Mouse (Mus musculus): ENCODE data around the gene Ets2. TPM values are rescaled to one million over a fixed set of nuclear protein-coding genes. Genes with fewer than 3 reads are reported as not detected.
"Not testable (repeated sequence)": the region's sequence is repeated elsewhere in the genome, so short reads cannot be mapped to it uniquely, and the experiment has no call there.

Ets2 gene
- polyA plus RNA-seq, 1 experiment from 2014 or later: 124 TPM

DNA sequence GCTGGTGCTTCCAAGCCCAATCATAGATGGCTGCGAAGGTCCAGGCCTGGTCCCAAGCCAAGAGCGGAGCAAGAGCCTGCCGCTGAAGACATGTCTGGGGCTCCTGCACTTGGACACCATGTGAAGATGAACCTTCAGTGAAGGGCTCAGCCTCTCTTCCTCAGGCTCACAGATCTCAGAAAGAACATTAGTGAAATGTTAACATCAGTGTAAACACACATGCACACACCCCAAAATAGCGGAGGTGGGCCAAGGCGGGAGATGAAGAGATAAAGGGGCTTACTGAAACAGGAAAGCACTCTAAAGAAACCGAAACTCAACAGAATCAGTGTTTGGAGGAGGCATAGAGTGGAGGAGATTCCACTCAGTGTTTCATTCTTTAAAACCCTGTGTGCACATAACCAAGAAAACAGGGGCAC is 48.3 kb downstream of the Ets2 start:
- H3K9me3 ChIP-seq: no peaks in the 10 kb centered on the region
- no peak overlapping the region for H3K4me3 ChIP-seq (replicated peaks)
- no peaks in the 10 kb centered on the region for H3K36me3 ChIP-seq
- peaks cover 21% of the 10 kb centered on the region for H3K4me1 ChIP-seq (replicated peaks)
- H3K4me2 ChIP-seq: no peak overlapping the region
- no peak overlapping the region for H3K9ac ChIP-seq (replicated peaks)
- no peak overlapping the region for H3K27ac ChIP-seq
- 89% methylated on average over 6 of the region's 6 CpGs for WGBS
- H3K27me3 ChIP-seq: no peaks in the 10 kb centered on the region
- no peak for ATAC-seq (ENCODE audit: insufficient number of reproducible peaks, insufficient read depth, low FRiP score, low TSS enrichment, low read depth)

DNA sequence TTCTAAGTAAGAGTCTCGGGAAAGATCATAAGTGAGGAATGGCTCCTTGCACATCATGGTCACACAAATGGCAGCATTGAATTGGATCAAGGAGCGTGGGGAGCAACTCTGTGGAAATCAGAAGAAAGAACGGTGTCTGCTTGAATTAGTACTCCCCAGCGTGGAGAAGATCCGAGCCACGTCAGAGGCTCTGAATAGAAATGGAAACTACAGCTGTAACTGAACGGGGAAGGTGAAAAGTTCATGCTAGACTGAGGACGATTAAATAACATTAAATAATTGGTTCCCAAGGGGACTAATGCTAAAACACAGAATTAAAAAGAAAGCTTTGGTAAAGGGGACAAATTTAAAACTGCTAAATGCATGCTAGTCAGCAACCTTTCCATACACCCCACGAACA is 50.6 kb downstream of the Ets2 start:
- Histone ChIP-seq H3K27me3 (no peaks in the 10 kb centered on the region), H3K27ac (no peak overlapping the region)

DNA sequence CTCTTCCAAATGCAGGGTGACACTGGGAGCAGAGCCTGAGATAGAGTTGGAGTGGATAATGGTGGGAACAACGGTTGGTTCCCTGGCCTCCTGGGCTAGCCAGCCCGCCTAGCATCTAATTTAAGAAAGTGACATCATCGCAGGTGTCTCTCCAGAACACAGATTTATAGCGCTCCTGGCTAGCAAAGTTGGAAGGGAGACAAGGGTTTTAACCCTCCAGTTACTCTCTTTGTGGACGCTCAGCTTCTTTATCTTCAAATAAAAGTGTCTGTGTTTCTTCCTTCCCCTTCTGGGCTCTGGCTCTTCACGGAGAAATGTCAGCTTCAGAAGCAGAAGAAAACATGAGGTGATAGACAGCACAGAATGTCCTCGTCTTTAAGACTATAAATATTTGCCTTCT is 51.4 kb downstream of the Ets2 start:
- H3K4me1 ChIP-seq (replicated peaks): peaks cover 21% of the 10 kb centered on the region
- no peaks in the 10 kb centered on the region for H3K27me3 ChIP-seq
- WGBS: 46% methylated on average over 7 of the region's 7 CpGs
- H3K36me3 ChIP-seq: no peaks in the 10 kb centered on the region
- H3K9ac ChIP-seq (replicated peaks): no peak overlapping the region
- no peak overlapping the region for H3K4me2 ChIP-seq
- H3K4me3 ChIP-seq (replicated peaks): no peak overlapping the region
- no peaks in the 10 kb centered on the region for H3K9me3 ChIP-seq
- H3K27ac ChIP-seq: no peak overlapping the region
- ATAC-seq (ENCODE audit: insufficient number of reproducible peaks, insufficient read depth, low FRiP score, low TSS enrichment, low read depth): no peak

More for the DNA sequence above, 50.6 kb downstream of the Ets2 start:
- no peak overlapping the region for H3K9ac ChIP-seq (replicated peaks)
- H3K4me1 ChIP-seq (replicated peaks): peaks cover 21% of the 10 kb centered on the region
- no peak overlapping the region for H3K4me2 ChIP-seq
- 81% methylated on average over 9 of the region's 9 CpGs for WGBS
- H3K9me3 ChIP-seq: no peaks in the 10 kb centered on the region
- no peak for ATAC-seq (ENCODE audit: insufficient number of reproducible peaks, insufficient read depth, low FRiP score, low TSS enrichment, low read depth)
- H3K36me3 ChIP-seq: no peaks in the 10 kb centered on the region
- H3K4me3 ChIP-seq (replicated peaks): no peak overlapping the region

DNA sequence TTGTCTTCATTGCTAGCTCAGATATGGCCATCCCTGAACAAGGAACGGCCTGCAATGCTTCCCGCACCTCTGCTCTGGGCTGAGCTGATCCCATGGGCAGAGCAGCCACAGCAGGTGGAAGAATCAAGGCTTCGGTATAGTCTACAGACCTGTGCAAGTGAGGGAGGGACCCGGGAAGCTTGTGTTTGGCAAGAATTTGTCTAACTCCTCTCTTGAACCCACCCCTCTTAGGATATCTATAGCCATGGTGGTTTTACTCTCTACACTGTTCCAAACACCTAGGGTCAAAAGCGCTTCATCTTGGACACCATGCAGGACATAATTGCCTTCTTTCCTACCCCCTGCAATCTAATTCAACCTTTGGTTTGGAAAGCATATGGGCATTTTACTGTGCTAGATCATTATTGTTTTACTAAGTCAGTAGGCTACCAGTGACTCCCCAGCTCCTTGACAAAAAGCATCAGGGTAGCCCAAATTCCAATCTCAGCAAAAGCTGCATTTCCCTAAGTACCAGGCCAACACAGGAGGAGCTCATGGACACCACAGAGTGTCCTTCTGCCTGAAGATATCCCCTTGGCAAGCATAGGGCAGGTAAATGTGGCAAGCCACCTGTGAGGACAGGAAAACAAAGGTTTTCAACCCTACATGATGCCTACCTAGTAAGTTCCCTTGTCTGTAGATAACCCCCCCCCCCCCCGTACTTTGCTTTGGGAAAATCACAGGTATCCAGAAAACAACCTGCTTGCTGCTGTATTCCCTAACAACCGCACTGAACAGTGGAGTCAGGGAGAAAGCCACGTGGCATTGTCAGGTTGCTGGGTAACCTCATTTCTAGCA is 57.5 kb downstream of the Ets2 start:
- Histone ChIP-seq H3K4me1 (replicated peaks) (no peaks in the 10 kb centered on the region), H3K27ac (no peak overlapping the region), H3K9me3 (no peaks in the 10 kb centered on the region), H3K36me3 (no peaks in the 10 kb centered on the region), H3K9ac (replicated peaks) (no peak overlapping the region), H3K4me2 (no peak overlapping the region), H3K27me3 (no peaks in the 10 kb centered on the region), H3K4me3 (replicated peaks) (no peak overlapping the region)
- WGBS: 84% methylated on average over 8 of the region's 8 CpGs
- ATAC-seq (ENCODE audit: insufficient number of reproducible peaks, insufficient read depth, low FRiP score, low TSS enrichment, low read depth): no peak

DNA sequence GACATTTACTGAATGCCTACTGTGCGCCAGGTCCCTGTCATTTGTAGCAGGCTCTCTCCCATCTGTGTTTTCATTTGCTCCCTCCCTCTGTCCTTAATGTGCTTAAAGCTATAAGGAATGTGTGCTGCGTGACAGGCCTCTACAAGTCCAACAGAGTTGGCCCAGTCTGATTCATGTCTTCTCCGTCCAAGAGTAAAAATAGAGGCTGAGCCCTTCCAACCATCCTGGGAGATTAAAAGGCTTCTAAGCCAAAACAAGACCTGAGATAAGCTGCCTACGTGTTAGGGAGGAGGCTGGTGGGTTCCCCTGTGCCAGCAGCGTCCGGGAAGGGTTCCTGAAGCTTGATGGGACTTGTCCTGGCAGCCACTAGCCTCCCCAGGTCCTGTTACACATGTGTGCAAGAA is 58.1 kb downstream of the Ets2 start:
- no peaks in the 10 kb centered on the region for H3K9me3 ChIP-seq
- no peak overlapping the region for H3K4me2 ChIP-seq
- H3K4me1 ChIP-seq (replicated peaks): no peaks in the 10 kb centered on the region
- 79% methylated on average over 6 of the region's 6 CpGs for WGBS
- no peaks in the 10 kb centered on the region for H3K27me3 ChIP-seq
- ATAC-seq (ENCODE audit: insufficient number of reproducible peaks, insufficient read depth, low FRiP score, low TSS enrichment, low read depth): no peak
- no peaks in the 10 kb centered on the region for H3K36me3 ChIP-seq
- H3K9ac ChIP-seq (replicated peaks): no peak overlapping the region
- H3K4me3 ChIP-seq (replicated peaks): no peak overlapping the region
- no peak overlapping the region for H3K27ac ChIP-seq

DNA sequence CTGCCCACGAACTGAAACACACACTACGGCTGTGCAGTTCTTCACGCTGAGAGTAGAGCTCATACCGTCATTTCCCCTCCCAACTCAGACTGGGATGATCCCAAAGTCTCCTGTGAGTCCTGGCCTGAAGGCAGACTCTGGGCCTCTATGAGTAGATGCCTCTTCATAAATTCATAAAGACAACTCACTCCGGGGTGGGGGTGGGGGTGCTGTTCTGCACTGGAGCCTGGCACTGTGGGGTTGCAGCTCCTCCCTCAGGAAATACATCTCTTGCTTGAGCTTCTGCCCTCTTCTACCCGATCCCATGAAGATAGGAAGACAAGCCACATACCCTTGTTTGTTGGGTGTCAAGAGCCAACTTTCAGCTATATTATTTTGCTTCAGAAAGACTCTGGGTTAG is 59.9 kb downstream of the Ets2 start:
- no peak for ATAC-seq (ENCODE audit: insufficient number of reproducible peaks, insufficient read depth, low FRiP score, low TSS enrichment, low read depth)
- no peak overlapping the region for H3K4me2 ChIP-seq
- H3K27ac ChIP-seq: no peak overlapping the region
- no peaks in the 10 kb centered on the region for H3K27me3 ChIP-seq
- no peak overlapping the region for H3K4me3 ChIP-seq (replicated peaks)
- H3K9me3 ChIP-seq: no peaks in the 10 kb centered on the region
- 82% methylated on average over 6 of the region's 6 CpGs for WGBS
- H3K36me3 ChIP-seq: no peaks in the 10 kb centered on the region
- H3K9ac ChIP-seq (replicated peaks): no peak overlapping the region
- H3K4me1 ChIP-seq (replicated peaks): no peaks in the 10 kb centered on the region

DNA sequence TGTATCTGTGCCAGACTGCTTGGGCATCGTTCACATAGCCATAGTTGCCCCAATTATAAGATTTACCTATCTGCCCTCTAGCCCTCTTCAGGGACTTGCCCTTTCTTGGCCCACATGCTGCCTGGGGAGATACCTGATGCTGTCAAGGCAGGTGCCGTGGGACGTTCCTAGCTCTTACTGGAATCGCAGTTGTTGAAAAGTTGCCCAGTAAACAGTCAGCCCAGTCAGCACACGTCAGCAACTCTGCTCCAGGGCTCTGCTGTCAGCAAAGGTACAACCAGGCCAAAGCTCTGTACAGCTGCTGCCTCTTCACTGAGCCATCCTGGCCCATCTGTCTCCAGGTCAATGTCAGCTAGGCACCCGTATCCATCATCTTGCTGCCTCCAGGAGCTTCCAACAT is 61.3 kb downstream of the Ets2 start:
- WGBS: 82% methylated on average over 6 of the region's 6 CpGs
- H3K4me2 ChIP-seq: no peak overlapping the region
- no peaks in the 10 kb centered on the region for H3K4me1 ChIP-seq (replicated peaks)
- H3K27me3 ChIP-seq: no peaks in the 10 kb centered on the region
- H3K36me3 ChIP-seq: no peaks in the 10 kb centered on the region
- H3K9ac ChIP-seq (replicated peaks): no peak overlapping the region
- ATAC-seq (ENCODE audit: insufficient number of reproducible peaks, insufficient read depth, low FRiP score, low TSS enrichment, low read depth): no peak
- H3K27ac ChIP-seq: no peak overlapping the region
- H3K4me3 ChIP-seq (replicated peaks): no peak overlapping the region
- H3K9me3 ChIP-seq: no peaks in the 10 kb centered on the region

DNA sequence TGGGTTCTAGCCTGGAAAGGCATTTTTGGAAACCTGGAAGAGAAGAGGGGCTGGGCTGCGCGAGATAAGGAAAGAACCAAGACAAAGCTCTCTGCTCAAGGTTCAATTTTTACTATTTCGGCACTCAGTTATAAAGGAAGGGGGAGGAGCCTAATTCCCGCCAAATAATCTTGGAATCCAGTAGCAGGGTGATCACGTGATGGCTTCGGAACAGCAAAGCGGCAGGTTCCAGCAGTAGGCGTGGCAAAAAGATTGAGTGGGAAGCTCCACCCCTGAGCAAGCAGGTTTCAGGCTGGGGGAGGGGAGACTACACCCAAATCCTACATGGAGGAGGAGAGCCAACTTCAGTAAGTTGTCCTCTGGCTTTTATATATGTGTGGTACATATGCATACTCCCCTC is 62.2 kb downstream of the Ets2 start:
- not testable (repeated sequence) for ATAC-seq (ENCODE audit: insufficient number of reproducible peaks, insufficient read depth, low FRiP score, low TSS enrichment, low read depth); H3K27ac ChIP-seq; H3K4me2 ChIP-seq; H3K4me1 ChIP-seq (replicated peaks); H3K9ac ChIP-seq (replicated peaks); H3K36me3 ChIP-seq; H3K9me3 ChIP-seq; H3K27me3 ChIP-seq; H3K4me3 ChIP-seq (replicated peaks)
- 81% methylated on average over 8 of the region's 8 CpGs for WGBS

DNA sequence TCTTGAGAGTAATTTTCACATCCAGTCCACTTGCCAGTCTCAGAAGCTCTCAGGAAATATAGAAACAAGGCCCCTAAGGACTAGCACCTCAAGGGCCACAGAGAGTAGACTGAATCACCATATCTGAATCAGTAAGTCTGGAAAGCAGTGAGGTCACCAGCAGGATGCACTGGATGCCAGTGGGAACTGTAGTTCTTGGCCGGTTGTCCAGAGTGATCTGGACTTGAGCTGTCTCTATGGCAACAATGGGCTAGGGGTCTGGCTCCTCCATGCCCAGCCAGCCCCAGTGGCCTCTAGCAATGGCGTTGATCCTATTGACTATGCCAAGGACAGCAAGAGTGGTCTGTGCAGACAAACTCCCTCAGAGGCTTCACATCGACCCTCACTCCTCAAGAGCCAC is 64.3 kb downstream of the Ets2 start:
- Histone ChIP-seq H3K4me2 (no peak overlapping the region), H3K36me3 (no peaks in the 10 kb centered on the region), H3K4me3 (replicated peaks) (no peak overlapping the region), H3K9me3 (no peaks in the 10 kb centered on the region), H3K4me1 (replicated peaks) (peaks cover 17% of the 10 kb centered on the region), H3K9ac (replicated peaks) (no peak overlapping the region), H3K27me3 (no peaks in the 10 kb centered on the region), H3K27ac (no peak overlapping the region)
- 86% methylated on average over 3 of the region's 3 CpGs for WGBS
- no peak for ATAC-seq (ENCODE audit: insufficient number of reproducible peaks, insufficient read depth, low FRiP score, low TSS enrichment, low read depth)

DNA sequence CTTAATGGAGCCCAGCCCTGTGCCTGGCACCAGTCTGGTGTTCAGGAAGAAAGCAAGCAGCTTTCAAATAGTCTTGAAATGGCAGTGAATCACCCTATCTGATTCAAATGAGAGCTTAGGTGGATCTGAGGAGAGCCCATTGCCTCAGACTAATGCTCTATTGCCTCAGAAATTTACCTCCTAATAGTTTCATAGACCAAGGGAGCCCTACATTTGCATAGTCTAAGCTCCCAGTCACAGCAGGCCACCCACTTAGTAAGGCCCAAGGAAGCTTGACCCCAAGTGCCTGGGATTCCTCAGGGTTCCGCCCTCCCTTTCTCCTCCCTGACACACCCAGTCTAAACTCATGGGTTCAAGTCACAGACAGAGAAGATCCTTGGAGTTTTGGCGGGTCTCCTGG is 65.4 kb downstream of the Ets2 start:
- no peak overlapping the region for H3K4me3 ChIP-seq (replicated peaks)
- no peaks in the 10 kb centered on the region for H3K9me3 ChIP-seq
- H3K4me2 ChIP-seq: no peak overlapping the region
- H3K9ac ChIP-seq (replicated peaks): no peak overlapping the region
- no peaks in the 10 kb centered on the region for H3K36me3 ChIP-seq
- no peaks in the 10 kb centered on the region for H3K27me3 ChIP-seq
- no peak overlapping the region for H3K27ac ChIP-seq
- H3K4me1 ChIP-seq (replicated peaks): peaks cover 17% of the 10 kb centered on the region
- no peak for ATAC-seq (ENCODE audit: insufficient number of reproducible peaks, insufficient read depth, low FRiP score, low TSS enrichment, low read depth)
- 80% methylated on average over 2 of the region's 2 CpGs for WGBS

DNA sequence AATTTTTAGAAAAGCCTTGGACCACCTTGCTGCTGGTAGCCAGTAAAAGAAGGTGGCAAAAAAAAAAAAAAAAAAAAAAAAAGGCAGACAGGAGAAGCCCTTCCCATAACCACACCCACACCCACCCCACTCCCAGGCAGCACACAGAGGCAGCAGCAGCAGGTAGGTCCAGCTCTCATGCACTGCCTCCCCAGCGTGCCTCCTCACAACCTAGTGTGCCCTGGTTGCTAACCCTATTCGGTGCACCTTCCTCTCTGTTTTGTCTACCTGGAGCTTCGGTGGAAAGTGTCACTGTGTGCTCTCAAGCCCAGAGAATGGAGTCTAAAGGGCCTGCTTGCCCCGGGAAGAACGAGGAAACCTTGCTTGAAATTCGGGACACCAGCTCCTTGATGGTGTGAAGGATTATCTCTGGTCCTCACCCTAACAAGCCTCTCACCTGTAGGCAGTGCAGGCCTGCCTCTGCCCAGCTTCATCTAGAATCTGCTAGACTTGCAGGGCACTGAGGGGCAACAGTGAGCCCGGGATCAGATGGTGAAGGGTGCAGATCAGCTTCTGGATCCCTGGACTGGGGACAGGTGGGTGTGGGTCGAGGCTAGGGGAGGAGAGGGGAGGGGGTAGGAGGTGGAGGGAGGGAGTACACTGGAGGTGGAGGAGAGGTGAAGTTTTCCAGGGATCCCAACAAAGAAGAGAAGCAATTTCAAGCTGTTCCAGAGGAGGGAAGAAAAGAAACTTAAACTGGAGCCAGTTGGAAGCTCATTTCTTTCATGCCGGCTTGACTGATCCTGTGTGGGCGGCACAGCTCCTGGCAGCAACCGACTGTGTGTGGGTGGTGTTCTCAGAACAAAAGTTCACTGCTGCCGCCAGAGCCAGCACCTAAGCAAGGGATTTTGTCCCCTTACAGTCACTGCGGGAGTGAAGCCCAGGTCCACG is 67.5 kb downstream of the Ets2 start:
- H3K9ac ChIP-seq (replicated peaks): 0 out of 2 replicates have a peak overlapping the region, but pooled peaks have one; percentile 40
- no peak for ATAC-seq (ENCODE audit: insufficient number of reproducible peaks, insufficient read depth, low FRiP score, low TSS enrichment, low read depth)
- WGBS: 45% methylated on average over 14 of the region's 14 CpGs

More for the DNA sequence above, 67.5 kb downstream of the Ets2 start:
- Histone ChIP-seq H3K36me3 (no peaks in the 10 kb centered on the region), H3K4me2 (no peak overlapping the region), H3K27ac (0 out of 2 replicates have a peak overlapping the region, but pooled peaks have one; percentile 29), H3K9me3 (no peaks in the 10 kb centered on the region), H3K4me1 (replicated peaks) (peaks cover 17% of the 10 kb centered on the region), H3K27me3 (no peaks in the 10 kb centered on the region), H3K4me3 (replicated peaks) (no peak overlapping the region)
